Mouse (Mus musculus) intestine, postnatal 0 days (tissue): ENCODE data around the gene Nfatc2ip. TPM values are rescaled to one million over a fixed set of nuclear protein-coding genes. Genes with fewer than 3 reads are reported as not detected.
"Not testable (repeated sequence)": the region's sequence is repeated elsewhere in the genome, so short reads cannot be mapped to it uniquely, and the experiment has no call there.

Source experiments
- ATAC-seq: fragments of 200-750 bp; cut with Nextera tagmentation; 2 replicates; pipeline ENCODE4 v1.8.0; 2017; ENCODE audit warnings: mild to moderate bottlenecking, moderate TSS enrichment, moderate library complexity
- H3K27ac ChIP-seq: fragments of 300-500 bp; sonication (generic); 2 replicates; pipeline ENCODE4 v1.5.1; 2014; ENCODE audit warnings: mild to moderate bottlenecking, low read depth, low read length, moderate library complexity
- H3K27me3 ChIP-seq: fragments of 300-500 bp; sonication (generic); replicated peaks from 2 replicates; pipeline ENCODE4 v1.6.1; 2014; ENCODE audit warnings: low read length, mixed read lengths; ENCODE audit not compliant: control insufficient read depth, insufficient read depth
- H3K36me3 ChIP-seq: fragments of 300-500 bp; sonication (generic); 2 replicates; pipeline ENCODE4 v1.6.1; 2014; ENCODE audit warnings: mild to moderate bottlenecking, moderate library complexity; ENCODE audit not compliant: control insufficient read depth, insufficient read depth
- H3K4me1 ChIP-seq: fragments of 300-500 bp; sonication (generic); replicated peaks from 2 replicates; pipeline ENCODE4 v1.6.1; 2014; ENCODE audit warnings: antibody characterized with exemption, low read length, mixed read lengths; ENCODE audit not compliant: control insufficient read depth, insufficient read depth
- H3K4me2 ChIP-seq: fragments of 300-500 bp; sonication (generic); replicated peaks from 2 replicates; pipeline ENCODE4 v1.6.1; 2014; ENCODE audit warnings: low read depth, mild to moderate bottlenecking, moderate library complexity
- H3K4me3 ChIP-seq: fragments of 300-500 bp; sonication (generic); 2 replicates; pipeline ENCODE4 v1.5.1; 2014; ENCODE audit warnings: low read depth, low read length
- H3K9ac ChIP-seq: fragments of 300-500 bp; sonication (generic); 2 replicates; pipeline ENCODE4 v1.6.1; 2014; ENCODE audit warnings: mild to moderate bottlenecking, low read depth, low read length
- H3K9me3 ChIP-seq: fragments of 300-500 bp; sonication (generic); 2 replicates; pipeline ENCODE4 v1.6.1; 2016; ENCODE audit warnings: mixed run types; ENCODE audit not compliant: control insufficient read depth
- CTCF ChIP-seq: sonication (generic); IDR thresholded peaks from 2 replicates; pipeline ENCODE4 v1.5.1; 2016; ENCODE audit warnings: low read depth, mild to moderate bottlenecking, control low read depth, antibody characterized with exemption, moderate library complexity
- WGBS: fragments of 180-500 bp; shearing (Covaris S2); extraction: QIAGEN DNeasy Blood & Tissue Kit; methylation state at CpG from one replicate; pipeline ENCODE4 v1.1.7; 2014; 5-methylcytosine and 5-hydroxymethylcytosine counted together
- polyA plus RNA-seq: library from polyadenylated mRNA; unstranded; fragments of >200 nt; fragmentation: Nextera tagmentation; extraction: Ambion mirVana; gene quantifications from 2 replicates; pipeline ENCODE4 v1.2.1, GENCODE M21; 2015

The Nfatc2ip gene
- polyA plus RNA-seq, 1 experiment from 2014 or later: 2.1 TPM

- Histone ChIP-seq H3K4me3 (no peak overlapping the region), H3K36me3 (no peaks in the 10 kb centered on the region), H3K4me1 (no peaks in the 10 kb centered on the region), H3K27me3 (no peaks in the 10 kb centered on the region), H3K9ac (no peak overlapping the region), H3K9me3 (no peaks in the 10 kb centered on the region), H3K4me2 (no peak overlapping the region), H3K27ac (no peak overlapping the region)
- ATAC-seq: no peak
- TF ChIP-seq CTCF: no peak
- 87% methylated on average over 4 of the region's 4 CpGs for WGBS
Measured at GRCm38 (mm10) chr7:126397822-126398221, 1.3 kb upstream of the Nfatc2ip start.

GRCm38 (mm10) chr7:126397221-126397620, 684 bp upstream of the Nfatc2ip start:
- TF ChIP-seq CTCF: no peak
- WGBS: 26% methylated on average over 6 of the region's 6 CpGs
- ATAC-seq: no peak
- no peaks in the 10 kb centered on the region for H3K36me3 ChIP-seq
- peak overlapping the region; percentile 44 for H3K4me2 ChIP-seq
- no peak overlapping the region for H3K9ac ChIP-seq
- H3K4me3 ChIP-seq: 0 out of 2 replicates have a peak overlapping the region, but pooled peaks have one; percentile 2
- no peaks in the 10 kb centered on the region for H3K9me3 ChIP-seq
- H3K27ac ChIP-seq: no peak overlapping the region; the same call in 1 of the 2 replicates
- no peaks in the 10 kb centered on the region for H3K4me1 ChIP-seq
- no peaks in the 10 kb centered on the region for H3K27me3 ChIP-seq

- WGBS: 80% methylated on average over 7 of the region's 7 CpGs
- not testable (repeated sequence) for H3K27ac ChIP-seq, H3K27me3 ChIP-seq
Measured at GRCm38 (mm10) chr7:126392086-126392884, 4.3 kb downstream of the Nfatc2ip start.

GRCm38 (mm10) chr7:126388185-126388584, 8.4 kb downstream of the Nfatc2ip start:
- no peak for TF ChIP-seq CTCF
- Histone ChIP-seq H3K4me3 (no peak overlapping the region), H3K4me2 (no peak overlapping the region), H3K4me1 (no peaks in the 10 kb centered on the region), H3K27ac (no peak overlapping the region), H3K36me3 (peaks cover 48% of the 10 kb centered on the region), H3K9ac (no peak overlapping the region), H3K9me3 (no peaks in the 10 kb centered on the region), H3K27me3 (no peaks in the 10 kb centered on the region)
- ATAC-seq: no peak
- 95% methylated on average over 1 of the region's 1 CpGs for WGBS

More at GRCm38 (mm10) chr7:126392086-126392884, 4.3 kb downstream of the Nfatc2ip start:
- not testable (repeated sequence) for ATAC-seq, H3K4me3 ChIP-seq, H3K4me1 ChIP-seq, H3K4me2 ChIP-seq, H3K9ac ChIP-seq, H3K9me3 ChIP-seq
- peaks cover 29% of the 10 kb centered on the region for H3K36me3 ChIP-seq

- H3K4me1 ChIP-seq: no peaks in the 10 kb centered on the region
- ATAC-seq: no peak
Measured at GRCm38 (mm10) chr7:126383565-126383964, 13.0 kb downstream of the Nfatc2ip start.

GRCm38 (mm10) chr7:126377278-126378158, 19.0 kb downstream of the Nfatc2ip start, which contains the start of gene Spns1:
TSS of gene Spns1 (minus strand) at chr7:126377450.
- Histone ChIP-seq H3K4me2 (peak within 1 kb of the TSS; percentile 90), H3K4me1 (peaks cover 12% of the 10 kb centered on the region; the same call in 1 of the 2 replicates), H3K27ac (peak within 1 kb of the TSS; percentile 47), H3K4me3 (peak within 1 kb of the TSS; percentile 78), H3K36me3 (peaks cover 24% of the 10 kb centered on the region; the same call in 1 of the 2 replicates), H3K9ac (peak within 1 kb of the TSS; percentile 74), H3K27me3 (no peaks in the 10 kb centered on the region), H3K9me3 (no peaks in the 10 kb centered on the region)
- peak; percentile 86 for TF ChIP-seq CTCF
- WGBS: under 1% methylated on average over 33 of the region's 33 CpGs
- ATAC-seq: peak; percentile 95

More at GRCm38 (mm10) chr7:126383565-126383964, 13.0 kb downstream of the Nfatc2ip start:
- no peaks in the 10 kb centered on the region for H3K9me3 ChIP-seq
- H3K4me2 ChIP-seq: no peak overlapping the region
- 88% methylated on average over 5 of the region's 5 CpGs for WGBS
- no peaks in the 10 kb centered on the region for H3K27me3 ChIP-seq
- no peak for TF ChIP-seq CTCF
- H3K36me3 ChIP-seq: peaks cover 25% of the 10 kb centered on the region
- H3K9ac ChIP-seq: no peak overlapping the region
- H3K27ac ChIP-seq: no peak overlapping the region
- no peak overlapping the region for H3K4me3 ChIP-seq
